Mouse (Mus musculus): ENCODE data around the gene Hs6st3.

The Hs6st3 gene

GRCm38 (mm10) chr14:119633626-119634025 is 495.5 kb downstream of the Hs6st3 start:
- no peak for DNase-seq (ENCODE audit: low spot score in 2 of 2)

- DNase-seq (ENCODE audit: low spot score in 2 of 2) = no peak
Observed at GRCm38 (mm10) chr14:119642874-119643273, 504.7 kb downstream of the Hs6st3 start.

GRCm38 (mm10) chr14:119643840-119644239 is 505.7 kb downstream of the Hs6st3 start:
- DNase-seq (ENCODE audit: low spot score in 2 of 2) = no peak

GRCm38 (mm10) chr14:119656936-119657335 is 518.8 kb downstream of the Hs6st3 start:
- DNase-seq (ENCODE audit: low spot score in 2 of 2) = no peak

GRCm38 (mm10) chr14:119665741-119666141 is 527.6 kb downstream of the Hs6st3 start:
- DNase-seq (ENCODE audit: low spot score in 2 of 2) = no peak

- no peak for DNase-seq (ENCODE audit: low spot score in 2 of 2)
Observed at GRCm38 (mm10) chr14:119667421-119667820, 529.3 kb downstream of the Hs6st3 start.

GRCm38 (mm10) chr14:119670836-119671587 is 532.9 kb downstream of the Hs6st3 start:
- no peak for DNase-seq (ENCODE audit: low spot score in 2 of 2)

- no peak for DNase-seq (ENCODE audit: low spot score in 2 of 2)
Observed at GRCm38 (mm10) chr14:119678574-119678973, 540.4 kb downstream of the Hs6st3 start.

- no peak for DNase-seq (ENCODE audit: low spot score in 2 of 2)
Observed at GRCm38 (mm10) chr14:119680052-119680451, 541.9 kb downstream of the Hs6st3 start.

GRCm38 (mm10) chr14:119687885-119688284 is 549.7 kb downstream of the Hs6st3 start:
- no peak for DNase-seq (ENCODE audit: low spot score in 2 of 2)

- no peak for DNase-seq (ENCODE audit: low spot score in 2 of 2)
Observed at GRCm38 (mm10) chr14:119699982-119700381, 561.8 kb downstream of the Hs6st3 start.

GRCm38 (mm10) chr14:119714712-119715111 is 576.6 kb downstream of the Hs6st3 start:
- no peak for DNase-seq (ENCODE audit: low spot score in 2 of 2)

- no peak for DNase-seq (ENCODE audit: low spot score in 2 of 2)
Observed at GRCm38 (mm10) chr14:119717323-119717722, 579.2 kb downstream of the Hs6st3 start.

GRCm38 (mm10) chr14:119725102-119725501 is 587.0 kb downstream of the Hs6st3 start:
- no peak for DNase-seq (ENCODE audit: low spot score in 2 of 2)

GRCm38 (mm10) chr14:119731436-119732080 is 593.4 kb downstream of the Hs6st3 start:
- DNase-seq (ENCODE audit: low spot score in 2 of 2) = no peak

GRCm38 (mm10) chr14:119732219-119732618 is 594.1 kb downstream of the Hs6st3 start:
- no peak for DNase-seq (ENCODE audit: low spot score in 2 of 2)

GRCm38 (mm10) chr14:119737408-119737961 is 599.3 kb downstream of the Hs6st3 start:
- no peak for DNase-seq (ENCODE audit: low spot score in 2 of 2)

GRCm38 (mm10) chr14:119741791-119742190 is 603.6 kb downstream of the Hs6st3 start:
- no peak for DNase-seq (ENCODE audit: low spot score in 2 of 2)

GRCm38 (mm10) chr14:119761376-119761775 is 623.2 kb downstream of the Hs6st3 start:
- no peak for DNase-seq (ENCODE audit: low spot score in 2 of 2)

GRCm38 (mm10) chr14:119772040-119772439 is 633.9 kb downstream of the Hs6st3 start:
- no peak for DNase-seq (ENCODE audit: low spot score in 2 of 2)

- no peak for DNase-seq (ENCODE audit: low spot score in 2 of 2)
Observed at GRCm38 (mm10) chr14:119776261-119776660, 638.1 kb downstream of the Hs6st3 start.

GRCm38 (mm10) chr14:119779982-119780588 is 641.9 kb downstream of the Hs6st3 start:
- DNase-seq (ENCODE audit: low spot score in 2 of 2) = no peak

- DNase-seq (ENCODE audit: low spot score in 2 of 2) = no peak
Observed at GRCm38 (mm10) chr14:119781111-119781510, 643.0 kb downstream of the Hs6st3 start.

All from spleen, postnatal 14 days (tissue).